Mouse (Mus musculus): ENCODE measurements around the gene Wdr66.
"Not testable (repeated sequence)": the region's sequence is repeated elsewhere in the genome, so short reads cannot be mapped to it uniquely, and the experiment has no call there.

Wdr66 gene

GRCm38 (mm10) chr5:123251834-123252233, at the start of gene Wdr66:
Gene Wdr66 (plus strand): TSS chr5:123252102.
- no peak for DNase-seq (ENCODE audit: extremely low read depth, low read depth)

GRCm38 (mm10) chr5:123202771-123203170, 49.1 kb upstream of the Wdr66 start:
- DNase-seq (ENCODE audit: extremely low read depth, low read depth), result not testable (repeated sequence)

- not testable (repeated sequence) for DNase-seq (ENCODE audit: extremely low read depth, low read depth)
Measured at GRCm38 (mm10) chr5:123203591-123203990, 48.3 kb upstream of the Wdr66 start.

GRCm38 (mm10) chr5:123222346-123223050, 29.4 kb upstream of the Wdr66 start:
- DNase-seq (ENCODE audit: extremely low read depth, low read depth), result not testable (repeated sequence)

- no peak for DNase-seq (ENCODE audit: extremely low read depth, low read depth)
Measured at GRCm38 (mm10) chr5:123223051-123223410, 28.9 kb upstream of the Wdr66 start.

- DNase-seq (ENCODE audit: extremely low read depth, low read depth), result not testable (repeated sequence)
Measured at GRCm38 (mm10) chr5:123223861-123224260, 28.0 kb upstream of the Wdr66 start.

- no peak for DNase-seq (ENCODE audit: extremely low read depth, low read depth)
Measured at GRCm38 (mm10) chr5:123226851-123227250, 25.1 kb upstream of the Wdr66 start.

- peak; percentile 93 for DNase-seq (ENCODE audit: extremely low read depth, low read depth)
Measured at GRCm38 (mm10) chr5:123227762-123228523, 24.0 kb upstream of the Wdr66 start.

- no peak for DNase-seq (ENCODE audit: extremely low read depth, low read depth)
Measured at GRCm38 (mm10) chr5:123228524-123228922, 23.4 kb upstream of the Wdr66 start.

- no peak for DNase-seq (ENCODE audit: extremely low read depth, low read depth)
Measured at GRCm38 (mm10) chr5:123229296-123229695, 22.6 kb upstream of the Wdr66 start.

GRCm38 (mm10) chr5:123232180-123232579, 19.7 kb upstream of the Wdr66 start:
- no peak for DNase-seq (ENCODE audit: extremely low read depth, low read depth)

- DNase-seq (ENCODE audit: extremely low read depth, low read depth), result no peak
Measured at GRCm38 (mm10) chr5:123235731-123236130, 16.2 kb upstream of the Wdr66 start.

- no peak for DNase-seq (ENCODE audit: extremely low read depth, low read depth)
Measured at GRCm38 (mm10) chr5:123236426-123236825, 15.5 kb upstream of the Wdr66 start.

GRCm38 (mm10) chr5:123239501-123239900, 12.4 kb upstream of the Wdr66 start:
- no peak for DNase-seq (ENCODE audit: extremely low read depth, low read depth)

- DNase-seq (ENCODE audit: extremely low read depth, low read depth), result no peak
Measured at GRCm38 (mm10) chr5:123245518-123245917, 6.4 kb upstream of the Wdr66 start.

GRCm38 (mm10) chr5:123251390-123251789, 512 bp upstream of the Wdr66 start:
- DNase-seq (ENCODE audit: extremely low read depth, low read depth), result no peak

- DNase-seq (ENCODE audit: extremely low read depth, low read depth), result no peak
Measured at GRCm38 (mm10) chr5:123256841-123257755, 5.2 kb downstream of the Wdr66 start.

GRCm38 (mm10) chr5:123258990-123259389, 7.1 kb downstream of the Wdr66 start:
- no peak for DNase-seq (ENCODE audit: extremely low read depth, low read depth)

GRCm38 (mm10) chr5:123260698-123261097, 8.8 kb downstream of the Wdr66 start:
- DNase-seq (ENCODE audit: extremely low read depth, low read depth), result no peak

GRCm38 (mm10) chr5:123266909-123267308, 15.0 kb downstream of the Wdr66 start:
- no peak for DNase-seq (ENCODE audit: extremely low read depth, low read depth)

All from MEL-GATA-1-ER (cell line).